Mouse (Mus musculus): Measurements from ENCODE around the gene Otos.

The Otos gene

DNA sequence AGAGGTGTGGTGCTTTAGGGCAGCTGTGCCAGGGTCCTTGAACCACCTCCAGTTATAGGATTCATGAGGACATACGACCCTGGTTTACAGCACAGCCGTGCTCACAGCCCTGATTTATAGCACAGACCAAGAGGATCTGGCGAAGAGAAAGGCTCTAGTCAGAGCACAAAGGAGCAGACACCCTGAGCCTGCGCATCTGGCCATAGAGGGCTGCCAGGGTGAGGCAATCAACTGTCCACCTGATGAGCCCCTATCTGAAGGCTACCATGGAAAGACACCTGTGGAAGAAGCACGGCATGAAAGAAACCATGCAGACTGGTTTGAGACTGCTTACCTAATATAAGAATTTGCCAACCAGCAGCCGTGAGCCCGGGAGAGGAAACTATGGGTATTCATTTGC, 2.0 kb downstream of the Otos start:
- DNase-seq: no peak

DNA sequence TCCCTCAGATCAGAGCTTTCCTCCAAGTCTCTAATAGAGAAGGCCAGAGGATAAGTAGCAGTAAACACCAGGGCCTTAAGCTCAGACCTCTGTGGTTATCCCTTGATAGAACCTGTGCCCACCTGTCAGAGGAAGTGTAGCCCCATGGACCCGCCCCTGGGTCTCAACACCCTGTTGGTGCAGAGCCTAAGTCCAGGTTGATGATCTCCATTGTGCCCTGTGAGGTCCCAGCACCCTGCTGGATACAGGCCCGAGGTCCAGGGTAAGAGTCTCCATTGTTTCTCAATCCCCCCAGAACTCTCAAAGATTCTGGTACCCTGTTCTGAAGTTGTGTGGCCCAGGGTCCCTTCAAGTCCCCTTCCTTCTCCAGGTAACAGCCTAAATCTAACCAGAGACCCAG, 2.5 kb downstream of the Otos start:
- DNase-seq: no peak

GRCm38 (mm10) chr1:92644916-92645315, 3.7 kb downstream of the Otos start:
- DNase-seq: no peak

DNA sequence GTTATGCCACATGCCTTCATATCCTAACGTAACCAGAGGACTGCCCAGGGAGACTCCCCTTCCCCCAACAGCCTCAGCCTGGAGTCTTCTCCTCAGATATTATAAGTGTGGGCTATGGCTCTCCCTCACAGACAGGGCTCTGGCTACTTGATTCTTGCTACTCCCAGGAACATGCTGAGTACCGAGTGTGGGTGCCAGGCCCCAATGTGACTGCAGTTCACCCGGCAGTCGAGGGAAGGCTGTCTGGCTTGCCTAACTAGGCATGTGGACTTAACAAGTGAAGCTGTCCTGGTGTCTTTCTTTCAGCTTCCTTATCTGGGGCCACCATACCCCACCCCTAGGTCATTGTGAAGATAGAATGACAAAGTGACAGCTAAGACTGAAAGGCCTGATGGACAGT, 5.0 kb downstream of the Otos start:
- DNase-seq: no peak

- peak; percentile 92 for DNase-seq
These were observed 6.9 kb downstream of the Otos start, which contains the start of gene Cops9 for GRCm38 (mm10) chr1:92641514-92642272. Gene Cops9 (minus strand): TSS chr1:92641985.

DNA sequence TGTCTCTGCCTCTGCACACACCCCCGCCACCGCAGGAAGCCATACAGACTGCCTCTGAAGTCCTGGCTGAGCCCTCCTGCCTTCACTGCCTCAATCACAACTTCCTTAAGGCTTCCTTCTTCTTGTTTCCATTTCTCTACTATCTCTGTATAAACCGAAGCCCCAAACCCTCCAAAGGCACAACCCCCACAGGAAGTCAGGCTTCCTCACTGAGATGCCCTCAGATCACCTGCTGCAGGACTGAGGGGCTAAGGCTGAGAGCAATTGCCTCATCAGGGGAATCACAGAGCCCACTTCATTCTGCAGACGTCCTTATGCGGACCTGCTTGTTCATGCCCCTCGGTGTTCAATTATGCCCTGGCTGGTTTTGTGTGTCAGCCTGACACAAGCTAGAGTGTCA, 8.2 kb downstream of the Otos start:
- no peak for DNase-seq

DNA sequence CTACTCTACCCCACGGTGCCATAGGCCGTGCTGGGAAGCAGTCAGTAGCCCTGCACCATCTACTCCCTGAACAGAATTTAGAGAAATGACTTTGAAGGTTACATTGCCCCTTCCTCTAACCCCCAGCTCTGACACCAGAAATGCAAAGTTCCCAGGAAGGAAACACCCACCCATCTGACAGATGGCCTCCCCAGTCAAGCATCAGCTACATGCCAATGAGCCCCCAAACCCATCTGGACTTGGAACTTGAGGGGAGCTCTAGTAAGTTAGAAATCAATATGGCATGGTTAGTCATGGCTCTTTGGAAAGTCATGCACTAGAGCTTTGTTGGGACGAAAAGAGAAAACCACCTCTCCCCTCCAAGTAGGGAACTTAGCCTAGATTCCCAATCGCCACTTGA, 9.9 kb downstream of the Otos start:
- DNase-seq: no peak

- DNase-seq: no peak
These were observed 10.5 kb downstream of the Otos start for GRCm38 (mm10) chr1:92638181-92638580.

- DNase-seq: no peak
These were observed 11.0 kb downstream of the Otos start for GRCm38 (mm10) chr1:92637501-92638172.

DNA sequence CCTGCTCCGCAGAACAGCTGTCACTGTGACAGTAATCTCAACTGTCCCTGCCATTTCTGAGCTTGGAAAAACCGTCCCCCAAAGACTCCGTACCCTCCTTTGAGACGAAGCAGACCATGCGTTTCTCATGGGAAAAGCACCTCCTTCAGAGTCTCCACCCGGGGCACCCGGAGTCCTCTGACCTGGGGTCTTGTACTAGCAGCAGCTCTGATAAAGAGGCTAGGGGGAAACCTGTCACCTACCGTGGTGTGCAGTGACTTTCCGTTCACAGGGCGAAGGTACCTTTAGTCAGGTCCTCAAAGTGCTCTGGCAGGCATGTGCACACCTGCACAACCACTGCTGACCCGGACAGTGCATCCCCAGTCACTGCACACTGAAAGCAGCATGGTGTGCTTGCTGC, 12.0 kb downstream of the Otos start:
- DNase-seq: no peak

DNA sequence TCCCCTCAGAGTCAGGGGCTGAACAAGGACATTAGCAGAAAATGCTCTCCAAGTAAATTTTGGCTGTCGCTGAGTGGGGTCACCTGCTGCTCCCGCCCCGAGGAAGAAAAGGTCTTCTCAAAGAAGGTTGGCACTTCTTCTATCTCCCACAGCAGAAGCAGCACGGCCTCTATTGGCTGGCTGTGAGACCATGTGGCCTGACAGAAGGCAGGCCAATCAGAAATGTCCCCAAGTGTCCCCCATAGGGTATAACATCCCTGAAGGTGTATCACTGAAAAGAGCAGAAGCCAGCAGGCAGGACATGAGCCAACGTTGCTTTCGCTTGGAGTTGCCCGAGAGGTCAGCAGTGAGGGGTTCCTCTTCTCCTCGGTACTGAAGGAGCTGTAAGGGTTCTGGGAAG, 12.6 kb downstream of the Otos start:
- no peak for DNase-seq

- no peak for DNase-seq
These were observed 13.6 kb downstream of the Otos start for GRCm38 (mm10) chr1:92634976-92635599.

DNA sequence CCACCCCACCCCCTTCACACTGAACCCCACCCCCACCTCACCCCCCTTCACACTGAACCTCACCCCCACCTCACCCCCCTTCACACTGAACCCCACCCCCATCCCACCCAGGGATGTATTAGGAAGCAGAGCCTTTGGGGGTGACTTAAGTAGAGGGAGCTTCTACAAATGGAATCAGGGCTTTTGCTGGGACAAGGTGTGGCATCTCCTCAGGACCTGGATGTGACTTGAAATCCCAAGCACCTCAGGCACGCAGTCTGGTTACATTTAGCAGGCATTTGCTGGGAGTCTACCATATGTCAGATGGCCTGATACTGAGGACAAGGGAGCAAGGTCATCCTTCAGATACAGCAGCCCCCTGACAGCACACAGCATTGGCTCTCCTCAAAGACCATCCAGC, 14.1 kb downstream of the Otos start:
- no peak for DNase-seq

DNA sequence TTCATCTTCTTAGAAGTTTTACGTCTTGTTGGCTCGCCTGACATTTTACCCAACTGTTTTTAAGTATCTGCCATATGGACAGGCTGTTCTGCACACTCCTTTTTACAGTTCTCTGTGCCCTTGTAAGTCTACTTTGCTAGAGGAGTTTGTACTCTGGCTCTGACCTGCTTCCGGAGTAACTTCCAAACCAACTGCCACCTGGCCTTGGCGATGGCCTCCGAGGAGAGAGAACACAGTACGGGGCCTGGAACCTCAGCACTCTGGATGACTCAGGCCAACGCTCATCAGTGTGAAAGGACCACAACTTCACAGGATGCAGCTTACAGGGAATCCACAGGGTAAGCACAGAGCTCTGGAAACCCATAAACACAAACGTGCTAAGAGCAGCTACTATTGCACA, 14.9 kb downstream of the Otos start:
- DNase-seq: no peak

DNA sequence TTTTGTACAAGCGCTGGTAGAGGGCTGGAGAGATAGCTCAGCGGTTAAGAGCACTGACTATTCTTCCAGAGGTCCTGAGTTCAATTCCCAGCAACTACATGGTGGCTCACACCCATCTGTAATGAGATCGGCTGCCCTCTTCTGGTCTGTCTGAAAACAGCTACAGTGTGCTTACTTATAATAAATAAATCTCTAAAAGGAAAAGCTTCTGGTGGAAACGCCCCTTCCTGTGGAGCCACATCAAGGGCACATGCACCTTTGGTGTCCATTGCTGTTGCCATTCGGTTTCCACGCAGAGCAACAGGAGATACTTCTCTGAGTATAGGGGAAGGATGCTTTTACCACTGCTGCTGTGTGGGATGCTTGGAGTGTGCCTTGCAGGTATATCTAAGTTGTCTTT, 15.7 kb downstream of the Otos start:
- DNase-seq: no peak

GRCm38 (mm10) chr1:92632196-92632595, 16.4 kb downstream of the Otos start:
- DNase-seq: no peak

GRCm38 (mm10) chr1:92628227-92628626, 20.4 kb downstream of the Otos start:
- DNase-seq: no peak

DNA sequence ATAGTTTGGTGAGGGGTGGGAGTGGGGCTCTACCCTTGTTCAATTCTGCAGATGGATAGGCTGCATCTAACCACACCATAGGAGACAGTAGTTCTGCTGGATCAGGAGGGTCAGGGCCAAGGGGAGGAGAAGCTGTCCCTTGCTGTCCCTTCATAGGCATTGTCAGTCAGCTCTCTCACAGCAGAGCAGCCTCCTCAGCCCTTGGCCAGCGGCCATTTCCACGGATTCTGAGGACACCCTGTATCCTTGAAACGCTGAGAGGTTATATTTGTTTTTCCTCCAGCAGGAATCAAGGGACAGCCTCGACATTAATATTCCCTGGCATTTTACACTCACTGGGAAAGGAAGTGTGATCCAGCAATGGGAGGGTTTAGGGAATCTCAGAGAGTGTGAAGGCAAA, 30.3 kb downstream of the Otos start:
- DNase-seq: no peak

DNA sequence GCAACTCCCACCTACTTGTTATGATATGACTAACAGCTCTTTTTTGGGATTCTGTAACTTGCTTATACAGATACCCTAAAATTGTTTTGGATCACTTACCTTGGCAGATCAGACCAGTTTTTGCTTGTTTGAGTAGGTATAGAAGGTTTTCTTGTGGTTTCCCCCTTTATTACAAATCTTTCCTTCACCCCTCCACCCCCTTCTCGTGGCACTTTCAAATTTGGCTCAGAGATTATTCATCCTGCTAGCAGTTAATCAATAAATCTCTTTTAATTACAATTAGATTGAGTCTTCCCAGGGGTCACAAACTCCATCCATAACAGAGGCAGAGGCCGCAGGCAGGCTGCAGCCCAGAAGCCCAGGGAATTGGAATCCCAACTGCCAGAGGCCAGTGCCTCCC, 31.2 kb downstream of the Otos start, which contains the start of gene Olfr12:
Gene Olfr12, plus strand, starts transcription at position 301 of the 400 bp plus-strand sequence.
- no peak for DNase-seq

DNA sequence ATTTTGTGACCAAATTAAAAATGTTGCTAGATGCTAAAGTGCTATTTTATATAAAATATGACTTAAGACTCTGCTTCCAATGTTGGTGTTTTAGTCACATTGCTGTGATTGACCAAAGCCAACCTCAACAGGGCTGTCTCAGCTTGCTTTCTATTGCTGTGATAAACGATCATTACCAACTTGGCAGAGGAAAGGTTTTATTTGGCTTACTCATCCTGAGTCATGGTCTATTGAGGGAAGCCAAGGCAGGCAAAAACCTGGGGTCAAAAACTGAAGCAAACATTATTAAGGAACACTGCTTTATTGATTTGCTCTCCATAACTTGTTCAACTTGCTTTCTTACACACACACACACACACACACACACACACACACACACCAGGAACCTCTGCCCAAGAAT, 32.6 kb downstream of the Otos start:
- no peak for DNase-seq

DNA sequence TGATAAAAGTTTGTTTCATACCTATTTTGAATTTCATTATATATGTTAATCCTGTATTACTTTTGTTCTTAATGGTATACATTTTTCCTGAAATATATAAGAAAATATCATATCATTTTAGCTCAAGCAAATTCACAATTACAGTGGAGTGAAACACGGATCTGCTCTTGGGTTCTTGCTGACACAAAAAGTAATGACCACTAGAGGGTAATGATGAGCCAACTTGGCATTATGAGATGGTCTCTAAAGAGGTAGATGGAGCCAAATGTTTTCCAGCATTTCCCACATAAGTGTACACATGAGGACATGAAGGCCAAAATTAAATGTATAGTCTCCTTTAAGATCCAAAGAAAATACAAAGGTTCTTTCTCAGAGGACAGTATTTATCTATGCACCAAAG, 34.1 kb downstream of the Otos start:
- no peak for DNase-seq

GRCm38 (mm10) chr1:92613175-92613574, 35.5 kb downstream of the Otos start:
- no peak for DNase-seq

DNA sequence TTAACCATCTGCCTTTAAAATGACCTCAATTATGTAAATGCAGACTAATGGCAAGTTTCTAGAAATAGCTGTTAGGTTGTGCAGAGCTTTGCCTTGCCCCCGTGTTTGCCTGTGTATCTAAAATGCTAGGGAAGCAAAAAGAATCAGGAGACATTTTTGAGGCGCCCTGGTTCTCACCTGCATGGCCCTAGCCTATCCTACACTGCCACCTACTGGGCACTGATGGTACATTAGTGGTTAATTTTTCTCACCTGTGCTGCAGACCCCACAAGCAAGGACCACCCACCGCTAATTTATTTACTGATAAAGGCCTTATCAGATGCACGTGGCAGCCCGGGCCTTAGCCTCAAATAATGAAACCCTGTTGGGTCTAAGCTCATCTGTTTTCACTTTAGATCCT, 37.6 kb downstream of the Otos start:
- peak in 1 of 2 experiments; percentile 43 for DNase-seq

DNA sequence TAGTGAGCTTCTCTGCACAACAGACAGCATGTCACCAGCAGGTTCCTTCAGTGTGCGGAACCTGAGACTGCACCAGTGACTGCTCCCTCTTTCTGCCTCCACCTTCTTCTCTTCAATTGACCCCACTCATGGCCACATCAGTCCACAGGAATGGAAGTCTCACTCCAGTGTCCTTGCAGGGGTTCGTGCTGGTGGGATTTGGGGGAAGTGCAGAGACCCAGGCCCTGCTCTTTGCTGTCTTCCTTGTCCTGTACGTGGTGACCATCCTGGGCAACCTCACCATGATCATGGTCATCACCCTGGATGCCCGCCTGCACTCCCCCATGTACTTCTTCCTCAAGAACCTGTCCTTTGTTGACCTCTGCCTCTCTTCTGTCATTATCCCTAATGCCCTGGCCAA, 40.9 kb downstream of the Otos start:
- no peak for DNase-seq

Measured in lung, postnatal 4 days (tissue).